Mouse (Mus musculus) stomach, adult 2 months (tissue): ENCODE measurements around the gene OR5BS1P. TPM values are rescaled to one million over a fixed set of nuclear protein-coding genes. Genes with fewer than 3 reads are reported as not detected.

Experiments used
- polyA plus RNA-seq: library from polyadenylated mRNA; depleted of rRNA; stranded (reverse); fragments of >200 nt; gene quantifications from 2 replicates; pipeline ENCODE4 v1.2.3, GENCODE M21; 2012; rRNA removed

Gene OR5BS1P
- polyA plus RNA-seq: not detected in 2 replicates

DNA sequence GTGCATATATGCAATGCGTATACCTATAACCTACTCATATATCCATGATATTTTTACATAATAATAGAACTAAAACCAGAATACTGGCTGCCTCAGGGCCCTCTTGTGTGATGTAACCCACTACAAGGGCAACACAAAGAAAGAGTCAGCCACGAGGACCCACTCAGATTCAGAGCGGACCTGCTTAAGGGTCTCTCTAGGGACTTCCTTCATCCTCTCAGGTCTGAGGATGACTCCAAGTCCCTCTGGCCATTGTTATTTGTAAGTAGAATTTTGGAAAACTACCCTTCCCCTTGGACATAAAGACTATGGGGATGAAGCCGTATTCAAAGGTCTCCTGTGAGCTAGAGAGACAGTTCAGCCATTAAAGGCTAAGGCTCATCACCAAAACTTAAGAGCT lies at the start of gene OR5BS1P:
TSS of gene OR5BS1P (plus strand) at position 301 of the 400 bp plus-strand sequence.

GRCm38 (mm10) chr15:98430925-98431324 lies 38.8 kb upstream of the OR5BS1P start, which contains the start of gene Olfr282:
Gene Olfr282, plus strand, starts transcription at chr15:98431225.

GRCm38 (mm10) chr15:98452288-98452687 lies 17.4 kb upstream of the OR5BS1P start, which contains the start of gene Olfr281:
Gene Olfr281, plus strand, starts transcription at chr15:98452588.

DNA sequence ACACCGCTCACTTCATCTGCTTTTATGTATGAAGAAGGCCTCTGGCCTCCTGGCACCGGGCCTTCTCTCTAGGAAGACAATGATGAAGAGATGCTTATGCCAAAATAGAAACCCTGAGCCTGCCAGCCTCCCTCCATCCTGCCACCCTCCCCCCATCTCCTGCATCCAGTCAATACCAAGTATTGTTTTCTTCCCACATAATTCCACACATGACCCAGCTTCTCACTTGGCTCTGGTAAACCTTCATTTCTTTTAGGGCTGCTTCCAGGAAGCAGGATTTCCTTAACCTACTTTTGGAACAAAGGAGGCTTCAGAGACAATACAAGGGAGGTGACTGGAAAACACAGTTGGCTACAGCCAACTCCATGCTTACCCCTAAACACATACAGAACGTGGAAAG lies 13.0 kb downstream of the OR5BS1P start, which contains the start of gene Lalba:
TSS of gene Lalba (minus strand) at position 21 of the 400 bp plus-strand sequence.

GRCm38 (mm10) chr15:98492102-98492501 lies 22.4 kb downstream of the OR5BS1P start, which contains the start of gene Olfr279:
Gene Olfr279, plus strand, starts transcription at chr15:98492402.

Other genes with a start within 250 kb of the OR5BS1P start
- gene Gm44579, start 248.9 kb upstream of the OR5BS1P start, polyA plus RNA-seq: not detected in 2 replicates
- 0.25 TPM in 1 of 2 replicates, not detected in the other for gene Olfr287, start 248.8 kb upstream of the OR5BS1P start, polyA plus RNA-seq
- 0.15 and 0.22 TPM in 2 replicates for gene Olfr286, start 235.4 kb upstream of the OR5BS1P start, polyA plus RNA-seq
- not detected in 2 replicates for gene H1fnt, start 212.6 kb upstream of the OR5BS1P start, polyA plus RNA-seq
- 0.13 and 0.29 TPM in 2 replicates for gene Zfp641, start 173.7 kb upstream of the OR5BS1P start, polyA plus RNA-seq
- gene Olfr285, start 152.5 kb upstream of the OR5BS1P start, polyA plus RNA-seq: not detected in 2 replicates
- not detected in 2 replicates for gene Olfr284, start 128.9 kb upstream of the OR5BS1P start, polyA plus RNA-seq
- gene Olfr283, start 89.0 kb upstream of the OR5BS1P start, polyA plus RNA-seq: not detected in 2 replicates
- not detected in 2 replicates for gene Olfr282, start 38.7 kb upstream of the OR5BS1P start, polyA plus RNA-seq
- gene Olfr281, start 17.3 kb upstream of the OR5BS1P start, polyA plus RNA-seq: not detected in 2 replicates
- not detected in 2 replicates for gene Lalba, start 12.8 kb downstream of the OR5BS1P start, polyA plus RNA-seq
- gene Olfr279, start 22.5 kb downstream of the OR5BS1P start, polyA plus RNA-seq: not detected in 2 replicates
- gene Kansl2, start 64.4 kb downstream of the OR5BS1P start, polyA plus RNA-seq: 9.7 and 11.1 TPM in 2 replicates
- 0.94 and 2.3 TPM in 2 replicates for gene Ccnt1, start 101.0 kb downstream of the OR5BS1P start, polyA plus RNA-seq
- 0.85 and 2.0 TPM in 2 replicates for gene 4930415O20Rik, start 101.1 kb downstream of the OR5BS1P start, polyA plus RNA-seq
- gene Adcy6, start 140.2 kb downstream of the OR5BS1P start, polyA plus RNA-seq: 45.7 and 64.2 TPM in 2 replicates
- 38.3 and 44.2 TPM in 2 replicates for gene Cacnb3, start 160.9 kb downstream of the OR5BS1P start, polyA plus RNA-seq
- gene Ddx23, start 193.0 kb downstream of the OR5BS1P start, polyA plus RNA-seq: 11.8 and 12.9 TPM in 2 replicates
- gene Rnd1, start 207.6 kb downstream of the OR5BS1P start, polyA plus RNA-seq: 0.57 and 0.62 TPM in 2 replicates
- gene Ccdc65, start 238.3 kb downstream of the OR5BS1P start, polyA plus RNA-seq: 0.43 and 0.45 TPM in 2 replicates